Mouse (Mus musculus) heart, postnatal 0 days (tissue): ENCODE data around the gene Rgp1.

Source experiments
- CTCF ChIP-seq: IDR thresholded peaks from 2 replicates; pipeline ENCODE4 v1.5.1; 2016; ENCODE audit warnings: antibody characterized with exemption, control low read depth, low read depth
- EP300 ChIP-seq: IDR thresholded peaks from 2 replicates; pipeline ENCODE4 v1.6.1; 2016; ENCODE audit warnings: antibody characterized with exemption, low read depth

DNA sequence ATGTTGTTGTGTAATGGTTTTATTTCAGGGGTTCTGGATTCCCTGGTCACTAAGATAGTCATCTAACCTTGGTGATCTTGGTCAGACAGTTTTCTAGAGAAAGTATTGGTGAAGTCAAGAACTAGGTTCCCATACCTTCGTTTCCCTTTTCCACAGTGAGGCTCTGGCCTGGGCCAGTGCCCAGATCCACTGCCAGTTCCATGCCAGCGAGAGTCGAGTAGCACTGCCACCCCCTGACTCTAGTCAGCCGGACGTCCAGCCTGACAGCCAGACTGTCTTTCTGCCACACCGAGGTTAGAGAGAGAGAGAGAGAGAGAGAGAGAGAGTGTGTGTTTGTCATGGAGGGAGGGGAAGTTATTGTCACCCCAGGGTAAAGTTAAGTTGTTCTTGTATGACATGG is 1.2 kb downstream of the Rgp1 start:
- TF ChIP-seq CTCF (no peak), EP300 (no peak)
